Mouse (Mus musculus) embryo, embryonic 11.5 days (tissue): ENCODE measurements around the gene Praf2.

Experiments
- DNase-seq: peaks from one replicate; pipeline ENCODE4 v3.0.0-alpha.2; 2012; ENCODE audit warnings: low read depth, low spot score

Gene Praf2

GRCm38 (mm10) chrX:7778450-7779244 lies 50.4 kb downstream of the Praf2 start:
- DNase-seq: no peak

GRCm38 (mm10) chrX:7779294-7779693 lies 51.1 kb downstream of the Praf2 start:
- DNase-seq: no peak
